17 mouse cellular contexts compared by ENCODE assay signal in genomic region chr1:54911256-54911610, GRCm38 (mm10). TPM values are rescaled to one million over a fixed set of nuclear protein-coding genes. Genes with fewer than 3 reads are reported as not detected.
DNase-seq lines count a peak whose midpoint lies in the region; TF ChIP-seq lines count a peak whose summit lies in the region.
"Had no signal": no experiment of that assay in that cellular context is flagged by ENCODE, and none has a peak within 500 bp of the region (broad histone marks: within the 10 kb centered on the region; RNA-seq: fewer than 3 reads in every experiment).

No protein-coding gene starts in this region.

- TF ChIP-seq CTCF in heart, adult 2 months (IDR thresholded peaks at IDR 0.05), result no peak
- no peak for TF ChIP-seq CTCF in CH12.LX (conservative IDR thresholded peaks at IDR 0.05 in 1 of 2, IDR thresholded peaks at IDR 0.05 in 1 of 2; ENCODE audit: low read depth in 2 of 2, low read length in 2 of 2)
- no peak for TF ChIP-seq CTCF in bone marrow macrophage, adult 2 months (IDR thresholded peaks at IDR 0.05; ENCODE audit: low read depth, low read length)

- no peaks in the 10 kb centered on the region for H3K79me2 ChIP-seq in heart, adult 2 months (replicated peaks; ENCODE audit: control insufficient read depth, insufficient read depth, low read length)
- H3K79me2 ChIP-seq in CH12.LX (replicated peaks; ENCODE audit: control insufficient read depth, extremely low read depth, insufficient read depth, poor library complexity, severe bottlenecking), result peaks cover 26% of the 10 kb centered on the region

- in situ Hi-C loops in CH12.LX (cut with MboI; ENCODE audit: low pct_ligation_motif_present, low pct_unique_long_range_greater_than_20kb, low sequenced_read_pairs), result no loop called here

- intact Hi-C loops in heart, adult 2 months (cut with DNase I), result no loop called here
- intact Hi-C loops in heart, postnatal 10 days (cut with DNase I), result no loop called here

- no peak for DNase-seq in heart, adult 2 months
- DNase-seq in heart, postnatal 10 days, result no peak
- no peak for DNase-seq in CH12.LX (ENCODE audit: extremely low read depth)
- DNase-seq in limb, embryonic 10.5 days (ENCODE audit: low spot score), result no peak
- DNase-seq in yolk sac, embryonic 10.5 days (ENCODE audit: low spot score), result no peak
- no peak for DNase-seq in kidney, postnatal 10 days
- no peak for DNase-seq in layer of hippocampus, adult 18-20 months (ENCODE audit: low spot score in 2 of 2)
- DNase-seq: adrenal gland, adult 8-10 months; adrenal gland, postnatal 36 days; cerebellum, adult 18-20 months; cerebellum, adult 9-11 months; gastrocnemius, postnatal 25 days; heart, postnatal 4 days had no signal

- 87% methylated on average over 1 of the region's 1 CpGs for WGBS in heart, adult 2 months
- WGBS in limb, embryonic 10.5 days, result 88% methylated on average over 1 of the region's 1 CpGs

- H3K36me3 ChIP-seq in heart, adult 2 months (ENCODE audit: control insufficient read depth, insufficient read depth, low read length), result peaks cover 2% of the 10 kb centered on the region; the same call in 1 of the 2 replicates
- peaks cover 0 to 2% of the 10 kb centered on the region in 2 experiments for H3K36me3 ChIP-seq in CH12.LX (replicated peaks in 1 of 2; ENCODE audit: control insufficient read depth in 1 of 2, insufficient read depth in 1 of 2, low read length in 1 of 2)
- no peaks in the 10 kb centered on the region for H3K36me3 ChIP-seq in limb, embryonic 10.5 days
- H3K36me3 ChIP-seq: forebrain, embryonic 15.5 days; heart, embryonic 13.5 days; hindbrain, embryonic 12.5 days had no signal

- peaks cover 19% of the 10 kb centered on the region for H3K4me1 ChIP-seq in heart, adult 2 months (ENCODE audit: control insufficient read depth, insufficient read depth, low read length)
- H3K4me1 ChIP-seq in CH12.LX (ENCODE audit: control insufficient read depth in 1 of 2, insufficient read depth in 2 of 2), result peaks cover 34 to 90% of the 10 kb centered on the region in 2 experiments
- H3K4me1 ChIP-seq in bone marrow macrophage, adult 2 months (ENCODE audit: control insufficient read depth, insufficient read depth, low read length), result peaks cover 63% of the 10 kb centered on the region
- peaks cover 96% of the 10 kb centered on the region for H3K4me1 ChIP-seq in limb, embryonic 10.5 days

- TF ChIP-seq POLR2A in heart, adult 2 months (IDR thresholded peaks at IDR 0.05; ENCODE audit: insufficient read depth, low read depth, low read length), result no peak
- no peak for TF ChIP-seq POLR2A in CH12.LX (IDR thresholded peaks at IDR 0.05; ENCODE audit: low read depth, low read length)
- TF ChIP-seq POLR2A in bone marrow macrophage, adult 2 months (IDR thresholded peaks at IDR 0.05; ENCODE audit: borderline replicate concordance, low read depth, low read length), result no peak

- H3K4me3 ChIP-seq in heart, adult 2 months, result no peak overlapping the region
- peak overlapping the region in 1 of 3 experiments; percentile 21 for H3K4me3 ChIP-seq in CH12.LX (replicated peaks in 1 of 3; ENCODE audit: low read depth in 2 of 3, low read length in 2 of 3, poor library complexity in 1 of 3)
- H3K4me3 ChIP-seq in bone marrow macrophage, adult 2 months (ENCODE audit: insufficient read depth, low read length), result no peak overlapping the region
- H3K4me3 ChIP-seq in limb, embryonic 10.5 days, result no peak overlapping the region
- H3K4me3 ChIP-seq: forebrain, embryonic 15.5 days; heart, embryonic 13.5 days; hindbrain, embryonic 12.5 days had no signal

- TF ChIP-seq RAD21 in CH12.LX (IDR thresholded peaks at IDR 0.05; ENCODE audit: low read depth, low read length), result no peak

- peak overlapping the region; percentile 54 for H3K27ac ChIP-seq in heart, adult 2 months
- H3K27ac ChIP-seq in CH12.LX (ENCODE audit: insufficient read depth, low read depth), result peak overlapping the region; percentile 91
- H3K27ac ChIP-seq in bone marrow macrophage, adult 2 months (ENCODE audit: insufficient read depth, low read depth, low read length), result peak overlapping the region; percentile 51
- H3K27ac ChIP-seq in limb, embryonic 10.5 days, result peak overlapping the region; percentile 36; the same call in 1 of the 2 replicates
- H3K27ac ChIP-seq: forebrain, embryonic 15.5 days; heart, embryonic 13.5 days; hindbrain, embryonic 12.5 days had no signal

- H3K9me3 ChIP-seq in CH12.LX (replicated peaks; ENCODE audit: low read length), result no peaks in the 10 kb centered on the region
- H3K9me3 ChIP-seq in limb, embryonic 10.5 days (replicated peaks), result no peaks in the 10 kb centered on the region
- H3K9me3 ChIP-seq: forebrain, embryonic 15.5 days; heart, embryonic 13.5 days; hindbrain, embryonic 12.5 days had no signal

- no peak overlapping the region for H3K9ac ChIP-seq in heart, adult 2 months (ENCODE audit: low read depth, low read length)
- H3K9ac ChIP-seq in CH12.LX (ENCODE audit: insufficient read depth, low read depth), result peak overlapping the region; percentile 32; the same call in 1 of the 2 replicates
- H3K9ac ChIP-seq: forebrain, embryonic 15.5 days; heart, embryonic 13.5 days; hindbrain, embryonic 12.5 days had no signal

- H3K27me3 ChIP-seq in heart, adult 2 months (ENCODE audit: control insufficient read depth, insufficient read depth, low read length), result no peaks in the 10 kb centered on the region
- no peaks in the 10 kb centered on the region for H3K27me3 ChIP-seq in CH12.LX (replicated peaks)
- no peaks in the 10 kb centered on the region for H3K27me3 ChIP-seq in limb, embryonic 10.5 days (ENCODE audit: low read depth, poor library complexity, severe bottlenecking)
- H3K27me3 ChIP-seq: forebrain, embryonic 15.5 days; heart, embryonic 13.5 days; hindbrain, embryonic 12.5 days had no signal

- dilution Hi-C loops in CH12.LX (cut with MboI; ENCODE audit: extremely low pct_ligation_motif_present, extremely low pct_unique_long_range_greater_than_20kb, low sequenced_read_pairs), result no loop called here

- TF ChIP-seq EP300 in heart, adult 2 months (IDR thresholded peaks at IDR 0.05; ENCODE audit: insufficient read depth, low read depth, low read length), result no peak
- peak; percentile 76 for TF ChIP-seq EP300 in CH12.LX (IDR thresholded peaks at IDR 0.05; ENCODE audit: low read length)

- H3K4me2 ChIP-seq in CH12.LX (ENCODE audit: insufficient read depth, low read depth, poor library complexity, severe bottlenecking), result peak overlapping the region; percentile 25
- H3K4me2 ChIP-seq: forebrain, embryonic 15.5 days; heart, embryonic 13.5 days; hindbrain, embryonic 12.5 days had no signal

TF ChIP-seq in CH12.LX, 34 proteins besides CTCF, POLR2A, EP300 and RAD21:
- TF ChIP-seq ZNF384 (IDR thresholded peaks at IDR 0.05; ENCODE audit: low read depth, low read length) (peak; percentile 88), IRF4 (IDR thresholded peaks at IDR 0.05; ENCODE audit: low read depth, low read length) (peak; percentile 65), TBP (conservative IDR thresholded peaks at IDR 0.05; ENCODE audit: low read depth, low read length) (no peak), CHD1 (IDR thresholded peaks at IDR 0.05; ENCODE audit: low read depth, low read length) (0 out of 2 replicates have a peak, but pooled peaks have one; percentile 62), USF2 (conservative IDR thresholded peaks at IDR 0.05; ENCODE audit: low read depth, low read length) (no peak), CHD2 (IDR thresholded peaks at IDR 0.05; ENCODE audit: low read length) (no peak), JUND (conservative IDR thresholded peaks at IDR 0.05; ENCODE audit: low read depth, low read length) (peak; percentile 61; the same call in 1 of the 2 replicates), TCF12 (IDR thresholded peaks at IDR 0.05; ENCODE audit: low read depth, low read length) (no peak), JUN (IDR thresholded peaks at IDR 0.05; ENCODE audit: insufficient read depth, low read depth, low read length) (peak; percentile 37; the same call in 1 of the 2 replicates), MAFK (IDR thresholded peaks at IDR 0.05; ENCODE audit: insufficient replicate concordance, low read length) (0 out of 2 replicates have a peak, but pooled peaks have one; percentile 20)

RNA-seq across cellular contexts. Expression of gene Ankrd44, which starts 15.0 kb away (rescaled TPM):
- total RNA-seq in heart, adult 2 months (2021), result 10 to 100 TPM; 10.2 to 10.7 TPM
- 10.2 and 14.8 TPM in 2 replicates for polyA plus RNA-seq in heart, adult 2 months (2012; rRNA removed)
- total RNA-seq in heart, postnatal 10 days (2021), result 10 to 100 TPM; 14.6 to 21.7 TPM
- 16.2 and 19.8 TPM in 2 replicates for total RNA-seq in CH12.LX (2012; rRNA removed)
- total RNA-seq in CH12.LX (2014; rRNA removed), result 12.2 and 12.7 TPM in 2 replicates
- polyA plus RNA-seq in CH12.LX (2012; ENCODE audit: insufficient read length, low read depth), result 23.0 and 24.9 TPM in 2 replicates
- 66.8 and 73.9 TPM in 2 replicates for polyA plus RNA-seq in bone marrow macrophage, adult 2 months (2012; ENCODE audit: insufficient read depth, insufficient read length, missing spikeins)
- polyA plus RNA-seq in limb, embryonic 10.5 days (2016; fragmentation: Nextera tagmentation; extraction: Ambion mirVana), result 20.1 and 23.7 TPM in 2 replicates
- total RNA-seq in layer of hippocampus, adult 18-20 months (2021), result 10 to 100 TPM; 11.1 to 12.6 TPM

Comparison
In these comparisons a context has a peak if more than half of its experiments do, and no peak if none do; other contexts are left out.
1. H3K27ac ChIP-seq: peak in every context shown above with its lines; median percentile 91 in CH12.LX; 54 in heart, adult 2 months; 51 in bone marrow macrophage, adult 2 months; 36 in limb, embryonic 10.5 days.